Mouse (Mus musculus) adrenal gland, postnatal 25 days (tissue): Measurements from ENCODE around the gene Anapc15-ps. TPM values are rescaled to one million over a fixed set of nuclear protein-coding genes. Genes with fewer than 3 reads are reported as not detected.
A peak's percentile ranks its signal among the peaks of the same experiment; 100 is the strongest.

ENCODE experiments used
- DNase-seq: peaks from one replicate; pipeline ENCODE4 v3.0.0; 2021; ENCODE audit warnings: mixed read lengths
- long read RNA-seq: library from polyadenylated mRNA; stranded (forward); transcript quantifications from one replicate; pipeline ENCODE4 v2.0.0, GENCODE M21; 2021
- total RNA-seq: library from RNA; stranded (reverse); gene quantifications from 2 replicates; pipeline ENCODE4 v1.2.3, GENCODE M21; 2021

Anapc15-ps gene
- total RNA-seq, result not detected in 2 replicates
- long read RNA-seq, result 0 reads

GRCm38 (mm10) chr10:95673351-95673750 is at the start of gene Anapc15-ps:
TSS of gene Anapc15-ps (minus strand) at chr10:95673451.
- no peak for DNase-seq

GRCm38 (mm10) chr10:95722203-95722611 is 49.0 kb upstream of the Anapc15-ps start:
- peak; percentile 20 for DNase-seq

- no peak for DNase-seq
Observed at GRCm38 (mm10) chr10:95720181-95720798, 47.0 kb upstream of the Anapc15-ps start.

- no peak for DNase-seq
Observed at GRCm38 (mm10) chr10:95719472-95719871, 46.2 kb upstream of the Anapc15-ps start.

GRCm38 (mm10) chr10:95718760-95719159 is 45.5 kb upstream of the Anapc15-ps start:
- DNase-seq, result no peak

GRCm38 (mm10) chr10:95717106-95717680 is 43.9 kb upstream of the Anapc15-ps start:
- DNase-seq, result no peak

GRCm38 (mm10) chr10:95715687-95716086 is 42.4 kb upstream of the Anapc15-ps start:
- no peak for DNase-seq

GRCm38 (mm10) chr10:95712221-95712620 is 39.0 kb upstream of the Anapc15-ps start:
- DNase-seq, result no peak

GRCm38 (mm10) chr10:95709903-95710660 is 36.8 kb upstream of the Anapc15-ps start:
- no peak for DNase-seq

GRCm38 (mm10) chr10:95709143-95709880 is 36.1 kb upstream of the Anapc15-ps start:
- no peak for DNase-seq

- no peak for DNase-seq
Observed at GRCm38 (mm10) chr10:95708001-95708400, 34.8 kb upstream of the Anapc15-ps start.

- DNase-seq, result no peak
Observed at GRCm38 (mm10) chr10:95706867-95707266, 33.6 kb upstream of the Anapc15-ps start.

GRCm38 (mm10) chr10:95705747-95706146 is 32.5 kb upstream of the Anapc15-ps start:
- no peak for DNase-seq

- no peak for DNase-seq
Observed at GRCm38 (mm10) chr10:95704847-95705246, 31.6 kb upstream of the Anapc15-ps start.

- DNase-seq, result no peak
Observed at GRCm38 (mm10) chr10:95703730-95704129, 30.5 kb upstream of the Anapc15-ps start.

- no peak for DNase-seq
Observed at GRCm38 (mm10) chr10:95700422-95700821, 27.2 kb upstream of the Anapc15-ps start.

GRCm38 (mm10) chr10:95698920-95699714 is 25.9 kb upstream of the Anapc15-ps start:
- DNase-seq, result no peak

- no peak for DNase-seq
Observed at GRCm38 (mm10) chr10:95696253-95696641, 23.0 kb upstream of the Anapc15-ps start.

GRCm38 (mm10) chr10:95695603-95696252 is 22.5 kb upstream of the Anapc15-ps start:
- no peak for DNase-seq

- no peak for DNase-seq
Observed at GRCm38 (mm10) chr10:95694559-95695251, 21.5 kb upstream of the Anapc15-ps start.

GRCm38 (mm10) chr10:95691347-95691746 is 18.1 kb upstream of the Anapc15-ps start:
- no peak for DNase-seq
